Mouse (Mus musculus): ENCODE measurements around the gene Gm5941. TPM values are rescaled to one million over a fixed set of nuclear protein-coding genes. Genes with fewer than 3 reads are reported as not detected.
"Not testable (repeated sequence)": the region's sequence is repeated elsewhere in the genome, so short reads cannot be mapped to it uniquely, and the experiment has no call there.

The Gm5941 gene
- not detected in 2 replicates for polyA plus RNA-seq (2011; ENCODE audit: insufficient read depth, insufficient read length, low read depth, missing spikeins)

DNA sequence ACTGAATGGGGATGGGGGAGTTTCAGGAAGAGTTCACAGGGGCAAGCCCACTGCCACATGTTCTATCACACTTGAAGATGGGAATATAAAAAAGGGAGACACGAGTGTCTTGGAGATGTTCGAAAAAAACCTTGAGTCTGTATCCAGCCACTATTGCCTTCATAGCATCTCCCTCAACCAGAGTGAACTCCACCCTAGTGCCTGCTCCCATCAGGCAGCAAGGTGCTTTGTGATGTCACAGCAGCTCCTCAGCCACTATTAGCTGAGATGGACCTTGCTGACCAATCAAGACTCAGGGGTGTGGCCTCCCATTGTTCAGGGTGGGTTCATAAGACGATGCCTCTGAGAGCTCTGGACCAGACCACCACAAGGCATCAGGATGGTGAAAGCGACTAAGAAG lies at the start of gene Gm5941:
TSS of gene Gm5941 (plus strand) at position 301 of the 400 bp plus-strand sequence.
- not testable (repeated sequence) for H3K36me3 ChIP-seq (ENCODE audit: control insufficient read depth, insufficient read depth, low read length, poor library complexity, severe bottlenecking); H3K9me3 ChIP-seq (replicated peaks; ENCODE audit: control insufficient read depth, insufficient read depth, low read length, poor library complexity, severe bottlenecking); H3K4me1 ChIP-seq (ENCODE audit: control insufficient read depth, insufficient read depth, low read length)

GRCm38 (mm10) chrX:92460496-92460895 lies 29.3 kb upstream of the Gm5941 start:
- H3K36me3 ChIP-seq (ENCODE audit: control insufficient read depth, insufficient read depth, low read length, poor library complexity, severe bottlenecking): no peaks in the 10 kb centered on the region
- no peak overlapping the region for H3K27ac ChIP-seq (ENCODE audit: insufficient read depth, low read length)
- no peaks in the 10 kb centered on the region for H3K4me1 ChIP-seq (ENCODE audit: control insufficient read depth, insufficient read depth, low read length)
- no peaks in the 10 kb centered on the region for H3K9me3 ChIP-seq (replicated peaks; ENCODE audit: control insufficient read depth, insufficient read depth, low read length, poor library complexity, severe bottlenecking)
- no peaks in the 10 kb centered on the region for H3K27me3 ChIP-seq (ENCODE audit: control insufficient read depth, insufficient read depth, low read length, poor library complexity, severe bottlenecking)
- H3K4me3 ChIP-seq (ENCODE audit: low read depth, low read length): no peak overlapping the region
- TF ChIP-seq EP300 (IDR thresholded peaks at IDR 0.05; ENCODE audit: insufficient read depth, low read depth, low read length) (no peak), CTCF (IDR thresholded peaks at IDR 0.05; ENCODE audit: low read depth, low read length) (no peak), POLR2A (IDR thresholded peaks at IDR 0.05; ENCODE audit: insufficient read depth, low read length) (no peak)
- H3K9ac ChIP-seq (ENCODE audit: low read depth, poor library complexity, severe bottlenecking): no peak overlapping the region

More for the DNA sequence above, at the start of gene Gm5941:
- not testable (repeated sequence) for H3K9ac ChIP-seq (ENCODE audit: low read depth, poor library complexity, severe bottlenecking); H3K27ac ChIP-seq (ENCODE audit: insufficient read depth, low read length); H3K4me3 ChIP-seq (ENCODE audit: low read depth, low read length); H3K27me3 ChIP-seq (ENCODE audit: control insufficient read depth, insufficient read depth, low read length, poor library complexity, severe bottlenecking)

DNA sequence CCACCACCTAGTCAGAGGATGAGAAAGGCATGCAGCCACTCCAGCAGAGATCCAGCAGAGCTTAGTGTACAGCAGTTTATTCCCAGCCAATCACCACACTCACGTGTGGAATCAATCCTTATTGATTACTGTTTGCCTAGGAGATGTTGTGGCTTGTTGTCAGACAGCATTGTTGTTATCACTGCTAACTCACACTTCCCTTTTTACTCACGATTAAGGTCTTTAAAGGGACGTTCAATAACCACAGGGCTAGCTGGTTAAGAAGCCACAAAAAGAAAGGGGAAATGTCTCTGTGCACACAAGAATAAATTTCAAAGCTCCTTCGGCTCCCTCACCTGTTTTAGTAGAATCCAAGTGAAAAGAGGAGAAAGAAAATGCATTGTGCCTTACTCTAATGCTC lies 25.0 kb upstream of the Gm5941 start:
- Histone ChIP-seq H3K27ac (ENCODE audit: insufficient read depth, low read length) (no peak overlapping the region), H3K9me3 (replicated peaks; ENCODE audit: control insufficient read depth, insufficient read depth, low read length, poor library complexity, severe bottlenecking) (no peaks in the 10 kb centered on the region), H3K4me1 (ENCODE audit: control insufficient read depth, insufficient read depth, low read length) (no peaks in the 10 kb centered on the region), H3K27me3 (ENCODE audit: control insufficient read depth, insufficient read depth, low read length, poor library complexity, severe bottlenecking) (no peaks in the 10 kb centered on the region), H3K9ac (ENCODE audit: low read depth, poor library complexity, severe bottlenecking) (no peak overlapping the region), H3K36me3 (ENCODE audit: control insufficient read depth, insufficient read depth, low read length, poor library complexity, severe bottlenecking) (no peaks in the 10 kb centered on the region), H3K4me3 (ENCODE audit: low read depth, low read length) (no peak overlapping the region)
- TF ChIP-seq POLR2A (IDR thresholded peaks at IDR 0.05; ENCODE audit: insufficient read depth, low read length) (no peak), CTCF (IDR thresholded peaks at IDR 0.05; ENCODE audit: low read depth, low read length) (no peak), EP300 (IDR thresholded peaks at IDR 0.05; ENCODE audit: insufficient read depth, low read depth, low read length) (no peak)

- Histone ChIP-seq H3K36me3 (ENCODE audit: control insufficient read depth, insufficient read depth, low read length, poor library complexity, severe bottlenecking) (no peaks in the 10 kb centered on the region), H3K27me3 (ENCODE audit: control insufficient read depth, insufficient read depth, low read length, poor library complexity, severe bottlenecking) (no peaks in the 10 kb centered on the region), H3K4me1 (ENCODE audit: control insufficient read depth, insufficient read depth, low read length) (no peaks in the 10 kb centered on the region), H3K4me3 (ENCODE audit: low read depth, low read length) (no peak overlapping the region), H3K9me3 (replicated peaks; ENCODE audit: control insufficient read depth, insufficient read depth, low read length, poor library complexity, severe bottlenecking) (no peaks in the 10 kb centered on the region), H3K27ac (ENCODE audit: insufficient read depth, low read length) (no peak overlapping the region), H3K9ac (ENCODE audit: low read depth, poor library complexity, severe bottlenecking) (no peak overlapping the region)
- no peak for TF ChIP-seq EP300 (IDR thresholded peaks at IDR 0.05; ENCODE audit: insufficient read depth, low read depth, low read length)
- no peak for TF ChIP-seq CTCF (IDR thresholded peaks at IDR 0.05; ENCODE audit: low read depth, low read length)
- no peak for TF ChIP-seq POLR2A (IDR thresholded peaks at IDR 0.05; ENCODE audit: insufficient read depth, low read length)
Observed at GRCm38 (mm10) chrX:92498254-92498653, 8.5 kb downstream of the Gm5941 start.

GRCm38 (mm10) chrX:92527826-92528225 lies 38.1 kb downstream of the Gm5941 start:
- H3K4me1 ChIP-seq (ENCODE audit: control insufficient read depth, insufficient read depth, low read length): no peaks in the 10 kb centered on the region
- no peak overlapping the region for H3K27ac ChIP-seq (ENCODE audit: insufficient read depth, low read length)
- no peaks in the 10 kb centered on the region for H3K9me3 ChIP-seq (replicated peaks; ENCODE audit: control insufficient read depth, insufficient read depth, low read length, poor library complexity, severe bottlenecking)
- H3K27me3 ChIP-seq (ENCODE audit: control insufficient read depth, insufficient read depth, low read length, poor library complexity, severe bottlenecking): no peaks in the 10 kb centered on the region
- H3K36me3 ChIP-seq (ENCODE audit: control insufficient read depth, insufficient read depth, low read length, poor library complexity, severe bottlenecking): no peaks in the 10 kb centered on the region
- TF ChIP-seq POLR2A (IDR thresholded peaks at IDR 0.05; ENCODE audit: insufficient read depth, low read length) (no peak), CTCF (IDR thresholded peaks at IDR 0.05; ENCODE audit: low read depth, low read length) (no peak), EP300 (IDR thresholded peaks at IDR 0.05; ENCODE audit: insufficient read depth, low read depth, low read length) (no peak)
- H3K9ac ChIP-seq (ENCODE audit: low read depth, poor library complexity, severe bottlenecking): no peak overlapping the region
- no peak overlapping the region for H3K4me3 ChIP-seq (ENCODE audit: low read depth, low read length)

Other genes starting within 250 kb of the Gm5941 start
- gene Mageb18, start 109.6 kb downstream of the Gm5941 start, polyA plus RNA-seq (2011; ENCODE audit: insufficient read depth, insufficient read length, low read depth, missing spikeins): not detected in 2 replicates